Mouse (Mus musculus) forebrain, postnatal 0 days (tissue): Measurements from ENCODE around the gene Adrb1. TPM values are rescaled to one million over a fixed set of nuclear protein-coding genes. Genes with fewer than 3 reads are reported as not detected.

Source experiments
- ATAC-seq: fragments of 200-750 bp; cut with Nextera tagmentation; 2 replicates; pipeline ENCODE4 v1.8.0; 2017; ENCODE audit warnings: mild to moderate bottlenecking, moderate library complexity
- DNase-seq: peaks from one replicate; pipeline ENCODE4 v3.0.0-alpha.2; 2015
- H3K27ac ChIP-seq: fragments of 300-500 bp; sonication (generic); 2 replicates; pipeline ENCODE4 v1.5.1; 2014; ENCODE audit warnings: low read depth, mild to moderate bottlenecking, antibody characterized with exemption, low read length, moderate library complexity, mixed read lengths
- H3K27me3 ChIP-seq: fragments of 300-500 bp; sonication (generic); 2 replicates; pipeline ENCODE4 v1.6.1; 2014; ENCODE audit warnings: mild to moderate bottlenecking, low read length, mixed read lengths; ENCODE audit not compliant: insufficient read depth
- H3K36me3 ChIP-seq: fragments of 300-500 bp; sonication (generic); 2 replicates; pipeline ENCODE4 v1.6.1; 2014; ENCODE audit warnings: mild to moderate bottlenecking, moderate library complexity; ENCODE audit not compliant: insufficient read depth
- H3K4me1 ChIP-seq: fragments of 300-500 bp; sonication (generic); 2 replicates; pipeline ENCODE4 v1.6.1; 2014; ENCODE audit warnings: antibody characterized with exemption; ENCODE audit not compliant: insufficient read depth
- H3K4me2 ChIP-seq: fragments of 300-500 bp; sonication (generic); 2 replicates; pipeline ENCODE4 v1.6.1; 2014; ENCODE audit warnings: low read depth, mild to moderate bottlenecking, moderate library complexity
- H3K4me3 ChIP-seq: fragments of 300-500 bp; sonication (generic); 2 replicates; pipeline ENCODE4 v1.5.1; 2014; ENCODE audit warnings: low read depth, low read length, mixed read lengths
- H3K9ac ChIP-seq: fragments of 300-500 bp; sonication (generic); 2 replicates; pipeline ENCODE4 v1.6.1; 2014; ENCODE audit warnings: mild to moderate bottlenecking
- H3K9me3 ChIP-seq: fragments of 300-500 bp; sonication (generic); 2 replicates; pipeline ENCODE4 v1.6.1; 2016; ENCODE audit warnings: low read length
- CTCF ChIP-seq: sonication (generic); IDR thresholded peaks from 2 replicates; pipeline ENCODE4 v1.5.1; 2016; ENCODE audit warnings: antibody characterized with exemption, control low read depth, low read depth
- WGBS: fragments of 180-500 bp; shearing (Covaris S2); extraction: QIAGEN DNeasy Blood & Tissue Kit; methylation state at CpG from one replicate; pipeline ENCODE4 v1.1.7; 2014; 5-methylcytosine and 5-hydroxymethylcytosine counted together
- polyA plus RNA-seq: library from polyadenylated mRNA; unstranded; fragments of >200 nt; fragmentation: Nextera tagmentation; extraction: Ambion mirVana; gene quantifications from 2 replicates; pipeline ENCODE4 v1.2.1, GENCODE M21; 2015
- total RNA-seq: library from RNA; depleted of rRNA; stranded (reverse); fragments of >200 nt; gene quantifications from 2 replicates; pipeline ENCODE4 v1.2.3, GENCODE M21; 2014

The Adrb1 gene
- total and polyA plus RNA-seq, 2 experiments from 2014 or later: 3.4 to 8.5 TPM

- Histone ChIP-seq H3K27me3 (no peaks in the 10 kb centered on the region), H3K27ac (no peak overlapping the region), H3K36me3 (no peaks in the 10 kb centered on the region), H3K9ac (no peak overlapping the region), H3K4me2 (no peak overlapping the region), H3K9me3 (no peaks in the 10 kb centered on the region), H3K4me1 (no peaks in the 10 kb centered on the region; the same call in 1 of the 2 replicates), H3K4me3 (no peak overlapping the region)
- no peak for TF ChIP-seq CTCF
- ATAC-seq (no peak), DNase-seq (no peak)
- 88% methylated on average over 7 of the region's 7 CpGs for WGBS
These were observed 39.7 kb upstream of the Adrb1 start for GRCm38 (mm10) chr19:56682297-56682696.

DNA sequence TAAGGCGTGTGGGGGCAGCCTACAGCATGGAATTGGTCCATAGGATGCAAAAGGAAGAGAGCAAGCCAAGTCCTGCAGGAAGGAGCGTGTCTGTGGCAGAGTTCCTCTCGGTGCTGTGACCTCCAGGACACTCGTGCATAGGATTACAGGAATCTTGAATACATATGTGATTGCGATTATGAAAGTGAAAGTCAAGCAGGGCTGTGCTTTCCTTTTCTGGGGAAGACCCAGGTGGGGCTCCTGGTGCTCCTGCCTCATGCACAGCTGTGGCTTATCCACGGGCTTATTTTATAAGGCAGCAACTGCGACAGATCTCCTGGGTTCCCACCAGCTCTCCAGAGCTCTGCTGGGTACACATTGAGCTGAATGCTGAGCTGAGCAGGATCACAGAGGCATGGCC lies 39.2 kb upstream of the Adrb1 start:
- 87% methylated on average over 7 of the region's 7 CpGs for WGBS
- Histone ChIP-seq H3K4me3 (no peak overlapping the region), H3K4me2 (no peak overlapping the region), H3K9ac (no peak overlapping the region), H3K9me3 (no peaks in the 10 kb centered on the region), H3K36me3 (no peaks in the 10 kb centered on the region), H3K27ac (no peak overlapping the region), H3K27me3 (no peaks in the 10 kb centered on the region), H3K4me1 (no peaks in the 10 kb centered on the region; the same call in 1 of the 2 replicates)
- ATAC-seq (no peak), DNase-seq (no peak)
- TF ChIP-seq CTCF: no peak

DNA sequence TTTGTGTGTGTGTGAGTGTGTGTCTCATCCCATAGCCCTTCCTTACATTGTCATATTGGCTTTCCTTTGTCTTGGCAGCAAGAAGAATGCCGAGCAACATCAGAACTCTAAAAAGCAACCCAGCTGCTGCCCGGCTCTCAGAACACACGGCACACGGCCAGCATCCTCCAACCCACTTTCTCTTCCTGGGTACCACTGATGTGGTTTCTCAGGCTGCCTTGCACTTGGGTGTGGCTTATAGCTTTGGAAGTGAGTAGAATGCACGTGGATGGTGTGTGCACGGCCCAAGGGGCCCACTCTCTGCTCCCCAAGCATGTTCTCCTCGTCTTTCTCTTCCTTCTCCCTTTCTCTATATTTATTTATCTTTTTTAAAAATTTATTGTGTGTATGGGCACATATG lies 36.5 kb upstream of the Adrb1 start:
- TF ChIP-seq CTCF: no peak
- Histone ChIP-seq H3K27ac (no peak overlapping the region), H3K4me1 (no peaks in the 10 kb centered on the region; the same call in 1 of the 2 replicates), H3K36me3 (no peaks in the 10 kb centered on the region), H3K9me3 (no peaks in the 10 kb centered on the region), H3K4me3 (no peak overlapping the region), H3K9ac (no peak overlapping the region), H3K27me3 (no peaks in the 10 kb centered on the region), H3K4me2 (no peak overlapping the region)
- DNase-seq: no peak
- WGBS: 76% methylated on average over 7 of the region's 7 CpGs
- no peak for ATAC-seq

GRCm38 (mm10) chr19:56686218-56686617 lies 35.8 kb upstream of the Adrb1 start:
- Histone ChIP-seq H3K36me3 (no peaks in the 10 kb centered on the region), H3K4me2 (no peak overlapping the region), H3K4me3 (no peak overlapping the region), H3K9me3 (no peaks in the 10 kb centered on the region), H3K27me3 (no peaks in the 10 kb centered on the region), H3K27ac (no peak overlapping the region), H3K4me1 (no peaks in the 10 kb centered on the region; the same call in 1 of the 2 replicates), H3K9ac (no peak overlapping the region)
- no peak for TF ChIP-seq CTCF
- ATAC-seq (peak; percentile 38; the same call in 1 of the 2 replicates), DNase-seq (peak; percentile 44)
- 36% methylated on average over 12 of the region's 12 CpGs for WGBS

DNA sequence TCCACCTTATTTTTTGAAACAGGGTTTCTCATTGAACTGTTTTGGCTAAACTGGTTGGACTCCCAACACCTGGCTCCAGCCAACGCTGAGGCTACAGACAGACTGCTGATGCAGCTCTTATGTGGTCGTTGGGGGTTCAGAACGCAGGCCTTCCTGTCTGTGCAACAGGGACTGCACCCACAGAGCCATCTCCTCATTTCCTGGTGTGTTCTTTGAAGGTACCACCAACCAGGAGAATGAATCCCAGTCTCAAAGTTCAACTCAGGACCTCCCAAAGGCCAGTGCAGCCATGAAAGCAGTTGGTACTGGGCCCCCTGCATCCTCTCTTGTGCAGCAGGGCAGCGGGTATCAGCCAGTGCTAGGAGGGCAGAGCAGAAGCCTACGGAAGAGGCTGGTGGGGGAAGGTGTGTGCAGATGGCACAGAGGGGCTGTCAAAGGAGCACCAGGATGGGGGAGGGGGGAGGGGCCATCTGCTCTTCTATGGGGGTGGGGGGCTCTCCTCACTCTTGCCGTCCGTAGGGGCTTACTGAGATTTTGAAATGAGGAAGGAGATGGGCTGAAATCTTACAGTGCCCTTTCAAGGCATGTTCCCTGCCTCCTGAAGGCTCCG lies 34.9 kb upstream of the Adrb1 start:
- Histone ChIP-seq H3K9me3 (no peaks in the 10 kb centered on the region), H3K4me1 (no peaks in the 10 kb centered on the region; the same call in 1 of the 2 replicates), H3K4me2 (no peak overlapping the region), H3K36me3 (no peaks in the 10 kb centered on the region), H3K9ac (no peak overlapping the region), H3K27me3 (no peaks in the 10 kb centered on the region), H3K27ac (no peak overlapping the region), H3K4me3 (no peak overlapping the region)
- ATAC-seq (no peak), DNase-seq (no peak)
- 75% methylated on average over 8 of the region's 8 CpGs for WGBS
- no peak for TF ChIP-seq CTCF

DNA sequence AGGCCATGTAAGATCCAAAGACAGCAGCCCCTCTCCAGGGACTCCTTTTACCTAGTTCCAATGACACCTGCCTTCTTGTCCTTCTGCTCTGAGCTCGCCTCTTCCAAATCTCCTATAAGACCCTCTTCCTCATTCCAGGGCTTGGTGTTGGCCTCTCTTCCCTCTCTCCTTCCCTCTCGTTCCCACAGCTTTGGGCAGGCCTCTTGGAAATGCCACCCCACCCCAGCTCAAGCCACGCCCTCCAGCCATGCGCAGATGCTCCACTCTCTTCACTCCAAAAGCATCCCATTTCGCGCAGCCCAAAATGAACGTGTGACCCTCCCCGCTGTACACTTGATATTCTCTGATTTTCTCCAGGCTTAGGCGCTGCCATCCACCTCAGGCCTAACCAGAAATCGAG lies 34.3 kb upstream of the Adrb1 start:
- no peaks in the 10 kb centered on the region for H3K36me3 ChIP-seq
- H3K9ac ChIP-seq: no peak overlapping the region
- H3K27me3 ChIP-seq: no peaks in the 10 kb centered on the region
- H3K4me3 ChIP-seq: no peak overlapping the region
- no peak for TF ChIP-seq CTCF
- no peaks in the 10 kb centered on the region for H3K9me3 ChIP-seq
- DNase-seq (no peak), ATAC-seq (no peak)
- H3K27ac ChIP-seq: no peak overlapping the region
- H3K4me2 ChIP-seq: no peak overlapping the region
- no peaks in the 10 kb centered on the region; the same call in 1 of the 2 replicates for H3K4me1 ChIP-seq
- 87% methylated on average over 10 of the region's 10 CpGs for WGBS

GRCm38 (mm10) chr19:56688661-56689335 lies 33.2 kb upstream of the Adrb1 start:
- H3K4me1 ChIP-seq: no peaks in the 10 kb centered on the region; the same call in 1 of the 2 replicates
- no peak overlapping the region for H3K9ac ChIP-seq
- no peak for ATAC-seq
- no peak overlapping the region for H3K4me3 ChIP-seq
- H3K36me3 ChIP-seq: no peaks in the 10 kb centered on the region
- no peaks in the 10 kb centered on the region for H3K9me3 ChIP-seq
- H3K27ac ChIP-seq: no peak overlapping the region
- no peak overlapping the region for H3K4me2 ChIP-seq
- TF ChIP-seq CTCF: no peak
- DNase-seq: no peak
- H3K27me3 ChIP-seq: no peaks in the 10 kb centered on the region
- 53% methylated on average over 12 of the region's 12 CpGs for WGBS
